Mouse (Mus musculus) spleen, adult 2 months (tissue): ENCODE data around the gene Kcne3.

Source experiments
- CTCF ChIP-seq: fragments of 200-500 bp; IDR thresholded peaks from 2 replicates; pipeline ENCODE4 v1.5.1; 2011; ENCODE audit warnings: mild to moderate bottlenecking, inconsistent platforms; ENCODE audit not compliant: insufficient read depth, insufficient read length, insufficient replicate concordance; ENCODE audit errors: extremely low read depth
- POLR2A ChIP-seq: fragments of 200-500 bp; IDR thresholded peaks from 2 replicates; pipeline ENCODE4 v1.6.1; 2011; ENCODE audit warnings: low read depth, low read length, inconsistent platforms

- TF ChIP-seq CTCF (no peak), POLR2A (no peak)
These were observed 43.9 kb upstream of the Kcne3 start for GRCm38 (mm10) chr7:100132379-100132778.
